ENCODE assay signal across 9 mouse cellular contexts in the genomic region with DNA sequence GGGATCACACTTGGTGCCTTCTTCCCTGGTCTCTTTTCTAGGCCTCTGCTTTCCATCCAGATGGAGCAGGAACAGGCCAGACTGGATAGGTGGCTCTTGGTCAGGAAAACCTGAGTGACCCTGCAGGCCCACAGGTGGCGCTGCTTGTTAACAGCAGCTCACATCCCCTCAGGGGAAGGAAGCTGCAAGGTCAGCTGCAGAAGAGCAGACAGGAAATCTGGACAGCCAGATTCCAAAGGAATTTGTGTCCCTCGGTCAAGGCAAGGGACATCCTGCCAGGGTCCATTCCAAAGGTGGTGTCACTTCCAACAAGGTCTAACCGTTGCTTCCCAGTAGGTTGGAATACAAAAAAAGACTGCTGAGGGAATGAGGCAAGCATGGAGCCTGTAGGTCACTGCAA. TPM values are rescaled to one million over a fixed set of nuclear protein-coding genes. Genes with fewer than 3 reads are reported as not detected.
A peak's percentile ranks its signal among the peaks of the same experiment; 100 is the strongest.
DNase-seq lines count a peak whose midpoint lies in the region; TF ChIP-seq lines count a peak whose summit lies in the region.
"Had no signal": no experiment of that assay in that cellular context is flagged by ENCODE, and none has a peak within 500 bp of the region (broad histone marks: within the 10 kb centered on the region; RNA-seq: fewer than 3 reads in every experiment).

No protein-coding gene starts in this region.

- H3K4me3 ChIP-seq in kidney, adult 2 months (ENCODE audit: insufficient read depth, low read depth, low read length): no peak overlapping the region
- no peak overlapping the region for H3K4me3 ChIP-seq in spleen, adult 2 months (ENCODE audit: extremely low read depth, insufficient read depth, insufficient read length)
- H3K4me3 ChIP-seq: embryonic facial prominence, embryonic 13.5 days had no signal

- H3K27ac ChIP-seq in kidney, adult 2 months (ENCODE audit: insufficient read depth, low read depth, low read length): peak overlapping the region; percentile 94
- H3K27ac ChIP-seq in spleen, adult 2 months (ENCODE audit: insufficient read depth, low read length): no peak overlapping the region
- H3K27ac ChIP-seq: embryonic facial prominence, embryonic 13.5 days had no signal

- peak; percentile 30 for DNase-seq in right cerebral cortex, postnatal 14 days
- DNase-seq in right cerebral cortex, postnatal 36 days (ENCODE audit: low spot score in 2 of 2): no peak
- peak; percentile 59 to 62 for DNase-seq in cerebellum, postnatal 10 days
- peak; percentile 75 to 87 for DNase-seq in heart, adult 18-20 months
- peak; percentile 95 for DNase-seq in kidney, adult 2 months
- DNase-seq in lung, postnatal 10 days: peak; percentile 83
- peak in 1 of 2 experiments; percentile 40 for DNase-seq in spleen, adult 2 months (ENCODE audit: low read depth in 1 of 2, low spot score in 2 of 2)
- no peak for DNase-seq in right cerebral cortex, adult 18-20 months

- TF ChIP-seq POLR2A in kidney, adult 2 months (IDR thresholded peaks at IDR 0.05; ENCODE audit: low read depth, low read length): no peak
- no peak for TF ChIP-seq POLR2A in spleen, adult 2 months (IDR thresholded peaks at IDR 0.05; ENCODE audit: low read depth, low read length)

- peak; percentile 98 for TF ChIP-seq CTCF in kidney, adult 2 months (conservative IDR thresholded peaks at IDR 0.05; ENCODE audit: insufficient read depth, insufficient read length, low read depth, low read length)
- TF ChIP-seq CTCF in spleen, adult 2 months (IDR thresholded peaks at IDR 0.05; ENCODE audit: extremely low read depth, insufficient read depth, insufficient read length, insufficient replicate concordance): peak; percentile 40; the same call in 1 of the 2 replicates

- peaks cover 21% of the 10 kb centered on the region for H3K4me1 ChIP-seq in kidney, adult 2 months (ENCODE audit: control insufficient read depth, insufficient read depth, low read length)
- H3K4me1 ChIP-seq in spleen, adult 2 months (ENCODE audit: control insufficient read depth, insufficient read depth, insufficient read length): 0 out of 2 replicates have a peak, but pooled peaks cover 2% of the 10 kb centered on the region

- no peaks in the 10 kb centered on the region for H3K27me3 ChIP-seq in kidney, adult 2 months (replicated peaks; ENCODE audit: control insufficient read depth, insufficient read depth, low read length)
- no peaks in the 10 kb centered on the region for H3K27me3 ChIP-seq in spleen, adult 2 months (ENCODE audit: control insufficient read depth, insufficient read depth, low read length)
- H3K27me3 ChIP-seq: embryonic facial prominence, embryonic 13.5 days had no signal

- no peaks in the 10 kb centered on the region for H3K36me3 ChIP-seq in kidney, adult 2 months (ENCODE audit: control insufficient read depth, insufficient read depth, low read length)
- no peaks in the 10 kb centered on the region for H3K36me3 ChIP-seq in spleen, adult 2 months (ENCODE audit: control insufficient read depth, insufficient read depth, low read length)

- 3% methylated on average over 3 of the region's 3 CpGs for WGBS in kidney, adult 2 months
- 22% methylated on average over 3 of the region's 3 CpGs for WGBS in spleen, adult 2 months

RNA-seq across cellular contexts. Expression of gene Macf1, which starts 50.8 kb away (rescaled TPM):
- 100 to 1,000 TPM; 224 to 229 TPM for total RNA-seq in heart, adult 18-20 months (2021)
- 58.4 and 62.9 TPM in 2 replicates for polyA plus RNA-seq in kidney, adult 2 months (2012; rRNA removed)
- 131 and 142 TPM in 2 replicates for polyA plus RNA-seq in spleen, adult 2 months (2012; rRNA removed)

Comparison
In these comparisons a context has a peak if more than half of its experiments do, and no peak if none do; other contexts are left out.
1. DNase-seq: peak in right cerebral cortex, postnatal 14 days (single experiment), cerebellum, postnatal 10 days (2 of 2), heart, adult 18-20 months (2 of 2), kidney, adult 2 months (single experiment) and lung, postnatal 10 days (single experiment); none in right cerebral cortex, postnatal 36 days (0 of 2) and right cerebral cortex, adult 18-20 months (single experiment).